Mouse (Mus musculus) ovary, postnatal 36 days (tissue): ENCODE measurements around the gene Pitpnc1.

Experiments
- DNase-seq: peaks from one replicate; pipeline ENCODE4 v3.0.0; 2022; ENCODE audit warnings: low spot score, mixed read lengths

Gene Pitpnc1

GRCm38 (mm10) chr11:107279258-107279657 lies 191.2 kb downstream of the Pitpnc1 start:
- no peak for DNase-seq

- DNase-seq: peak; percentile 24
Observed at GRCm38 (mm10) chr11:107276898-107277297, 193.6 kb downstream of the Pitpnc1 start.

GRCm38 (mm10) chr11:107276337-107276736 lies 194.2 kb downstream of the Pitpnc1 start:
- no peak for DNase-seq

- peak; percentile 49 for DNase-seq
Observed at GRCm38 (mm10) chr11:107275902-107276301, 194.6 kb downstream of the Pitpnc1 start.

- no peak for DNase-seq
Observed at GRCm38 (mm10) chr11:107274206-107274605, 196.3 kb downstream of the Pitpnc1 start.

- DNase-seq: peak; percentile 60
Observed at GRCm38 (mm10) chr11:107272351-107272975, 198.0 kb downstream of the Pitpnc1 start.

- DNase-seq: no peak
Observed at GRCm38 (mm10) chr11:107270564-107270963, 199.9 kb downstream of the Pitpnc1 start.

GRCm38 (mm10) chr11:107267522-107267921 lies 203.0 kb downstream of the Pitpnc1 start:
- DNase-seq: no peak

GRCm38 (mm10) chr11:107265861-107266260 lies 204.6 kb downstream of the Pitpnc1 start:
- no peak for DNase-seq

GRCm38 (mm10) chr11:107264889-107265615 lies 205.4 kb downstream of the Pitpnc1 start:
- peak; percentile 40 for DNase-seq

GRCm38 (mm10) chr11:107263838-107264237 lies 206.7 kb downstream of the Pitpnc1 start:
- no peak for DNase-seq

- no peak for DNase-seq
Observed at GRCm38 (mm10) chr11:107259428-107259827, 211.1 kb downstream of the Pitpnc1 start.

- DNase-seq: peak; percentile 68
Observed at GRCm38 (mm10) chr11:107255185-107255584, 215.3 kb downstream of the Pitpnc1 start.

GRCm38 (mm10) chr11:107254181-107254580 lies 216.3 kb downstream of the Pitpnc1 start:
- no peak for DNase-seq

GRCm38 (mm10) chr11:107252026-107252425 lies 218.5 kb downstream of the Pitpnc1 start:
- no peak for DNase-seq

GRCm38 (mm10) chr11:107251460-107251859 lies 219.0 kb downstream of the Pitpnc1 start:
- no peak for DNase-seq

GRCm38 (mm10) chr11:107250882-107251281 lies 219.6 kb downstream of the Pitpnc1 start:
- DNase-seq: no peak

GRCm38 (mm10) chr11:107248753-107249152 lies 221.7 kb downstream of the Pitpnc1 start:
- peak; percentile 38 for DNase-seq

GRCm38 (mm10) chr11:107245657-107246056 lies 224.8 kb downstream of the Pitpnc1 start:
- DNase-seq: no peak

- no peak for DNase-seq
Observed at GRCm38 (mm10) chr11:107243126-107243525, 227.4 kb downstream of the Pitpnc1 start.

- no peak for DNase-seq
Observed at GRCm38 (mm10) chr11:107241678-107242077, 228.8 kb downstream of the Pitpnc1 start.

GRCm38 (mm10) chr11:107238506-107238905 lies 232.0 kb downstream of the Pitpnc1 start:
- no peak for DNase-seq

- DNase-seq: no peak
Observed at GRCm38 (mm10) chr11:107237532-107237931, 233.0 kb downstream of the Pitpnc1 start.
